Mouse (Mus musculus) MEL (cell line): Measurements from ENCODE around the gene H3f3b. TPM values are rescaled to one million over a fixed set of nuclear protein-coding genes. Genes with fewer than 3 reads are reported as not detected.
"Not testable (repeated sequence)": the region's sequence is repeated elsewhere in the genome, so short reads cannot be mapped to it uniquely, and the experiment has no call there.

Source experiments
- DNase-seq: peaks from one replicate; pipeline ENCODE4 v3.0.0; 2011; ENCODE audit warnings: low read depth, low spot score
- H3K27ac ChIP-seq: 2 replicates; pipeline ENCODE4 v1.5.1; 2012; ENCODE audit warnings: low read depth, mild to moderate bottlenecking, control low read depth, low read length, moderate library complexity; ENCODE audit not compliant: control insufficient read depth
- H3K27me3 ChIP-seq, 2 experiments: fragments of 150-350 bp in 1 of 2; sonication (generic) in 1 of 2; 2 replicates each; pipeline ENCODE4 v1.6.1; 2012; ENCODE audit warnings: low read length in 2 of 2, mild to moderate bottlenecking in 2 of 2, improper control_type of control experiment in 1 of 2, moderate library complexity in 1 of 2; ENCODE audit not compliant: insufficient read depth in 2 of 2, control insufficient read depth in 1 of 2
- H3K36me3 ChIP-seq, 2 experiments: 2 replicates each; pipeline ENCODE4 v1.6.1; 2012 to 2014; ENCODE audit warnings: low read length in 2 of 2, improper control_type of control experiment in 1 of 2, inconsistent platforms in 1 of 2, mild to moderate bottlenecking in 1 of 2; ENCODE audit not compliant: insufficient read depth in 2 of 2, control insufficient read depth in 1 of 2
- H3K4me1 ChIP-seq, 2 experiments: fragments of 150-350 bp in 1 of 2; sonication (generic) in 1 of 2; 2 replicates each; pipeline ENCODE4 v1.6.1; 2012; ENCODE audit warnings: low read length in 2 of 2, improper control_type of control experiment in 1 of 2, mild to moderate bottlenecking in 1 of 2; ENCODE audit not compliant: insufficient read depth in 2 of 2, control insufficient read depth in 1 of 2
- H3K4me3 ChIP-seq, 2 experiments: fragments of 150-350 bp in 1 of 2; sonication (generic) in 1 of 2; 2 replicates each; pipeline ENCODE4 v1.5.1; 2012; ENCODE audit warnings: low read depth in 2 of 2, low read length in 2 of 2, mild to moderate bottlenecking in 2 of 2, moderate library complexity in 2 of 2, control low read depth in 1 of 2, improper control_type of control experiment in 1 of 2; ENCODE audit not compliant: control insufficient read depth in 1 of 2, insufficient read depth in 1 of 2
- H3K79me2 ChIP-seq: 2 replicates; pipeline ENCODE4 v1.6.1; 2012; ENCODE audit warnings: mild to moderate bottlenecking, low read length, moderate library complexity; ENCODE audit not compliant: control insufficient read depth, poor library complexity, insufficient read depth
- H3K9ac ChIP-seq: 2 replicates; pipeline ENCODE4 v1.6.1; 2012; ENCODE audit warnings: low read depth, mild to moderate bottlenecking, control low read depth, low read length, moderate library complexity; ENCODE audit not compliant: control insufficient read depth, poor library complexity, severe bottlenecking
- H3K9me3 ChIP-seq: fragments of 150-350 bp; sonication (generic); replicated peaks from 2 replicates; pipeline ENCODE4 v1.6.1; 2012; ENCODE audit warnings: mild to moderate bottlenecking, low read length, improper control_type of control experiment, moderate library complexity; ENCODE audit not compliant: insufficient read depth
- CHD2 ChIP-seq: IDR thresholded peaks from 2 replicates; pipeline ENCODE4 v1.6.1; 2011; ENCODE audit warnings: low read length, improper control_type of control experiment
- CTCF ChIP-seq, 3 experiments: IDR thresholded peaks in 2 of 3; conservative IDR thresholded peaks in 1 of 3; 2 replicates each; pipeline ENCODE4 v1.5.1; 2011 to 2012; ENCODE audit warnings: low read length in 3 of 3, low read depth in 2 of 3, mild to moderate bottlenecking in 2 of 3, improper control_type of control experiment in 1 of 3, inconsistent platforms in 1 of 3, mixed read lengths in 1 of 3, moderate library complexity in 1 of 3; ENCODE audit not compliant: control insufficient read depth in 1 of 3, insufficient read depth in 1 of 3, poor library complexity in 1 of 3, severe bottlenecking in 1 of 3
- GABPA ChIP-seq: IDR thresholded peaks from 2 replicates; pipeline ENCODE4 v1.6.1; 2012; ENCODE audit warnings: low read depth, mild to moderate bottlenecking, inconsistent platforms, low read length, improper control_type of control experiment, moderate library complexity
- GATA1 ChIP-seq: IDR thresholded peaks from 2 replicates; pipeline ENCODE4 v1.6.1; 2011; ENCODE audit warnings: low read depth, low read length, improper control_type of control experiment
- MAFK ChIP-seq: IDR thresholded peaks from 2 replicates; pipeline ENCODE4 v1.6.1; 2011; ENCODE audit warnings: low read depth, mild to moderate bottlenecking, low read length, improper control_type of control experiment, borderline replicate concordance
- MEF2A ChIP-seq: IDR thresholded peaks from 2 replicates; pipeline ENCODE4 v1.6.1; 2014; ENCODE audit warnings: low read depth, mild to moderate bottlenecking, inconsistent platforms, low read length, improper control_type of control experiment; ENCODE audit not compliant: poor library complexity, insufficient replicate concordance, severe bottlenecking; ENCODE audit errors: extremely low read depth
- MXI1 ChIP-seq: IDR thresholded peaks from 2 replicates; pipeline ENCODE4 v1.6.1; 2011; ENCODE audit warnings: mild to moderate bottlenecking, low read depth, low read length, improper control_type of control experiment
- MYC ChIP-seq: IDR thresholded peaks from 2 replicates; pipeline ENCODE4 v1.6.1; 2011; ENCODE audit warnings: low read depth, mild to moderate bottlenecking, low read length, improper control_type of control experiment, moderate library complexity
- POLR2A ChIP-seq, 2 experiments: IDR thresholded peaks; 2 replicates each; pipeline ENCODE4 v1.6.1; 2011 to 2012; ENCODE audit warnings: low read length in 2 of 2, mild to moderate bottlenecking in 2 of 2, control low read depth in 1 of 2, improper control_type of control experiment in 1 of 2, low read depth in 1 of 2, moderate library complexity in 1 of 2; ENCODE audit not compliant: control insufficient read depth in 1 of 2, insufficient read depth in 1 of 2, poor library complexity in 1 of 2
- POLR2AphosphoS2 ChIP-seq: IDR thresholded peaks from 2 replicates; pipeline ENCODE4 v1.6.1; 2011; ENCODE audit warnings: low read length, improper control_type of control experiment
- POLR2AphosphoS5 ChIP-seq: IDR thresholded peaks from 2 replicates; pipeline ENCODE4 v1.6.1; 2012; ENCODE audit warnings: low read depth, borderline replicate concordance, mild to moderate bottlenecking, inconsistent platforms, low read length, moderate library complexity, mixed read lengths
- SMC3 ChIP-seq: IDR thresholded peaks from 2 replicates; pipeline ENCODE4 v1.6.1; 2011; ENCODE audit warnings: low read depth, low read length, improper control_type of control experiment
- TBP ChIP-seq: IDR thresholded peaks from 2 replicates; pipeline ENCODE4 v1.8.0; 2011; ENCODE audit warnings: low read depth, low read length, improper control_type of control experiment
- TCF12 ChIP-seq: IDR thresholded peaks from 2 replicates; pipeline ENCODE4 v1.6.1; 2014; ENCODE audit warnings: low read depth, mild to moderate bottlenecking, inconsistent platforms, low read length, improper control_type of control experiment, moderate library complexity
- USF1 ChIP-seq: IDR thresholded peaks from 2 replicates; pipeline ENCODE4 v1.6.1; 2014; ENCODE audit warnings: low read depth, mild to moderate bottlenecking, inconsistent platforms, low read length, improper control_type of control experiment, moderate library complexity
- USF2 ChIP-seq, 2 experiments: IDR thresholded peaks; 2 replicates each; pipeline ENCODE4 v1.6.1; 2011 to 2012; ENCODE audit warnings: improper control_type of control experiment in 2 of 2, low read length in 2 of 2, borderline replicate concordance in 1 of 2, inconsistent platforms in 1 of 2, low read depth in 1 of 2, mild to moderate bottlenecking in 1 of 2; ENCODE audit not compliant: insufficient read depth in 1 of 2
- ZMIZ1 ChIP-seq: IDR thresholded peaks from 2 replicates; pipeline ENCODE4 v1.6.1; 2012; ENCODE audit warnings: low read depth, mild to moderate bottlenecking, inconsistent platforms, low read length, improper control_type of control experiment, moderate library complexity
- ZNF384 ChIP-seq: IDR thresholded peaks from 2 replicates; pipeline ENCODE4 v1.6.1; 2012; ENCODE audit warnings: low read depth, mild to moderate bottlenecking, inconsistent platforms, low read length, improper control_type of control experiment
- polyA plus RNA-seq, 2 experiments: library from polyadenylated mRNA; stranded (reverse) in 1 of 2; unstranded in 1 of 2; fragments of >175 nt in 1 of 2; fragments of >200 nt in 1 of 2; gene quantifications; 2 replicates each; pipeline versions ENCODE4 v1.2.1 to v1.2.4; 2012; ENCODE audit warnings: low replicate concordance in 2 of 2, low read depth in 1 of 2; ENCODE audit not compliant: insufficient read length in 2 of 2, insufficient read depth in 1 of 2, missing spikeins in 1 of 2
- total RNA-seq: library from RNA; depleted of rRNA; stranded (reverse); fragments of 300-350 nt; gene quantifications from 2 replicates; pipeline ENCODE4 v1.2.3, GENCODE M21; 2012

The H3f3b gene
- total and polyA plus RNA-seq, 3 experiments = 96.6 to 767 (median 498) TPM

DNA sequence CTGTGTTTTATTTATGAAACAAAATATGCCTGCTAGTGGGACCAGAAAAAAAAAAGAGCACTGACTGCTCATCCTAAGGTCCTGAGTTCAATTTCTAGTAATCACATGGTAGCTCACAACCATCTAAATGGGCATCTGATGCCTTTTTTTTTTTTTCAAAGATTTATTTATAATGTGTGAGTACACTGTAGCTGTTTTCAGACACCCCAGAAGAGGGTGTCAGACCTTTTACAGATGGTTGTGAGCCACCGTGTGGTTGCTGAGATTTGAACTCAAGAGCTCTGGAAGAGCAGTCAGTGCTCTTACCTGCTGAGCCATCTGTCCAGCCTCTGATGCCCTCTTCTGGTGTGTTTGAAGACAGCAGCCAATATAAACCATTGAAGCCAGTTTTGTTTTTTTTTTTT, 7.2 kb downstream of the H3f3b start:
- no peak overlapping the region for H3K9ac ChIP-seq
- H3K4me3 ChIP-seq = no peak overlapping the region
- peaks cover 4 to 16% of the 10 kb centered on the region in 2 experiments for H3K36me3 ChIP-seq
- H3K27me3 ChIP-seq = no peaks in the 10 kb centered on the region
- DNase-seq = peak; percentile 71
- H3K9me3 ChIP-seq = no peaks in the 10 kb centered on the region
- no peak overlapping the region for H3K27ac ChIP-seq
- H3K4me1 ChIP-seq = peaks cover 2 to 3% of the 10 kb centered on the region in 2 experiments; a peak in 3 of 4 replicates
- H3K79me2 ChIP-seq = peaks cover 14% of the 10 kb centered on the region
- TF ChIP-seq ZMIZ1 (no peak), CTCF (IDR thresholded peaks at IDR 0.05 in 2 of 3, conservative IDR thresholded peaks at IDR 0.05 in 1 of 3; ENCODE audit: control insufficient read depth in 1 of 3, insufficient read depth in 1 of 3, low read depth in 2 of 3, low read length in 3 of 3, poor library complexity in 1 of 3, severe bottlenecking in 1 of 3) (peak; percentile 14 to 42 (median 24); a peak in 3 of 6 replicates), ZNF384 (peak; percentile 90), POLR2AphosphoS2 (peak; percentile 60; the same call in 1 of the 2 replicates), SMC3 (peak; percentile 29)
- TF ChIP-seq, all 39 proteins: peak for 4

DNA sequence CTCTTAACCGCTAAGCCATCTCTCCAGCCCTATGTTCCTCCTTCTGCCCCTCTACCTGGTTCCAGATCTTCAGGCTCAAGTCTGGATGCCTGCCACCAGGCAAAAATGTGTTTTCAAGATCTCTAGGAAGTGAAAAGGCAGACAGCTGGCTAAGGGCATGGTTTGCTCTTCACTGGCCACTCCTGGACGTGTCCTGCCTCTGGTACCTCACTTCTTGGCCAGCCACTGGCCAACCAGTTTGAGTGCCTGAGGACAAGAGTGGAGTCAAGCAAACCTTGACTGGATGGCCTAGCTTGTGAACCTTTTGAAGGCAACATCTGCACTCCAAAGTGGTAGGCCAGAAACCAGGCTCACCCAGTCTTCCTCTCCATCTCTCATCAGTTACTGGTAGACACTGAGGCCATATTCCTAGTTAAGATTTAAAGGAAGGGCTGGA, 7.8 kb downstream of the H3f3b start:
- H3K9ac ChIP-seq = no peak overlapping the region
- peak; percentile 68 for DNase-seq
- peaks cover under 1 to 2% of the 10 kb centered on the region in 2 experiments; a peak in 3 of 4 replicates for H3K4me1 ChIP-seq
- peaks cover 4 to 12% of the 10 kb centered on the region in 2 experiments for H3K36me3 ChIP-seq
- TF ChIP-seq MYC = no peak
- no peak for TF ChIP-seq GATA1
- peak; percentile 69 for TF ChIP-seq TBP
- TF ChIP-seq POLR2AphosphoS5 = peak; percentile 96; the same call in 1 of the 2 replicates
- no peak for TF ChIP-seq POLR2AphosphoS2
- TF ChIP-seq MEF2A = no peak
- TF ChIP-seq USF2 (IDR thresholded peaks at IDR 0.05; ENCODE audit: borderline replicate concordance in 1 of 2, insufficient read depth in 1 of 2, low read depth in 1 of 2, low read length in 2 of 2) = no peak
- TF ChIP-seq CHD2 = no peak
- no peak for TF ChIP-seq ZNF384
- TF ChIP-seq MXI1 = no peak
- no peak overlapping the region for H3K4me3 ChIP-seq
- H3K9me3 ChIP-seq = no peaks in the 10 kb centered on the region
- no peak overlapping the region for H3K27ac ChIP-seq
- peaks cover 14% of the 10 kb centered on the region for H3K79me2 ChIP-seq
- no peaks in the 10 kb centered on the region for H3K27me3 ChIP-seq

DNA sequence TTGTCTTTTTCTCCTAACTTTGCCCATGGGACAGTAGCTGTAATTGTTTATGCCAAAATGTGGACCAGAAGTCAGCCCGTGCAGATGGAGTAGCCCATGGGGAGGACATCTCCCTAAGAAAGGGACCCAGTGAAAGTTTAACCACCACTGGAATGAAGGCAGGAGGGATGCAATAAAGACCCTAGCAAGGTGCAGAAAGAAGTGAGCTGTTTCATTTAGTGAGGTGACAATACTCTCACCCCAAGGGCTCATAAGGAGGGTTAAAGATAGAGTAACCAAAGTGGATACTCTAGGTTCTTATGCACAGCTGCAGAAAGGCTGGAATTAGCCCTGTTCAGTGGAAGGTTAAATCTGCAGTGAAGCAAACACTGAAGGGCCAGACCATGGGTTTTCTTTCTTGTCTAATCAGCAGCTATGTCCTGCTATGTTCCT, 8.4 kb downstream of the H3f3b start:
- peak; percentile 66 for DNase-seq
- Histone ChIP-seq H3K27ac (no peak overlapping the region), H3K36me3 (peaks cover 4 to 11% of the 10 kb centered on the region in 2 experiments), H3K9me3 (no peaks in the 10 kb centered on the region), H3K79me2 (peaks cover 14% of the 10 kb centered on the region), H3K4me1 (no peaks in the 10 kb centered on the region), H3K4me3 (no peak overlapping the region), H3K9ac (no peak overlapping the region), H3K27me3 (no peaks in the 10 kb centered on the region)
- TF ChIP-seq POLR2A (IDR thresholded peaks at IDR 0.05; ENCODE audit: control insufficient read depth in 1 of 2, insufficient read depth in 1 of 2, low read depth in 1 of 2, low read length in 2 of 2, poor library complexity in 1 of 2) (no peak), GABPA (no peak), MAFK (no peak), TCF12 (no peak), ZMIZ1 (no peak), USF1 (no peak), SMC3 (no peak)

DNA sequence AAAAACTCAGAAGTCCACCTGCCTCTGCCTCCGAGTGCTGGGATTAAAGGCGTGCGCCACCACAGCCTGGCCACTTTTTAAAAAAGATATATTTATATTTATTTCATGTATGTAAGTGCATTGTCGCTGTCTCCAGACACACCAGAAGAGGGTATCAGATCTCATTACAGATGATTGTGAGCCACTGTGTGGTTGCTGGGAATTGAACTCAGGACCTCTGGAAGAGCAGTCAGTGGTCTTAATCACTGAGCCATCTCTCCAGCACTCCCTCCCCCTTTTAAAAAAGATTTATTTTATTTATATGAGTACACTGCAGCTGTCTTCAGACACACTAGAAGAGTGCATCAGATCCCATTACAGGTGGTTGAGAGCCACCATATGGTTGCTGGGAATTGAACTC, 8.9 kb downstream of the H3f3b start:
- H3K27ac ChIP-seq, H3K9ac ChIP-seq, H3K9me3 ChIP-seq, H3K27me3 ChIP-seq, H3K4me3 ChIP-seq, H3K4me1 ChIP-seq, DNase-seq, H3K79me2 ChIP-seq: not testable (repeated sequence)
- H3K36me3 ChIP-seq = peaks cover 4 to 11% of the 10 kb centered on the region in 2 experiments
